Mouse (Mus musculus): ENCODE measurements around the gene Rps6ka3.

Rps6ka3 gene

DNA sequence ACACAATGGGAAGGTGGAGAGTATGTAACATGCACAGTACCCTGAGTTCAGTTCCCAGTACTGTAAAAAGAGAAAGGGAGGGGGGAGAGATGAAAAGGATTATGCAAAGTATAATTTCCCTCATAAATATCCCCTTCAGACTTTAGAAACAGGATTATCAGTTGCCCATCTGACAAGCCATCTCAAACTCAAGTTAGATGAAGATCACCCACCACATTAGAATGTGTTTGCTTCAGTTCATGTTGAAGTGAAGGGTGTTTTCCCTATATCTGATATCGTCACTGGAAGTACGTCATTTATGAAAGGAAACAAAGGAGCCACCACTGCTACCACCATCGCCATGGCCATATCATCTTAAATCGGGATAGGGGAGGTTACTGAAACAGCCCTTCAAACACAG, at the start of gene Rps6ka3:
Rps6ka3 (plus strand) TSS at position 301 of the 400 bp plus-strand sequence.
- DNase-seq (ENCODE audit: inconsistent ontology term): no peak

DNA sequence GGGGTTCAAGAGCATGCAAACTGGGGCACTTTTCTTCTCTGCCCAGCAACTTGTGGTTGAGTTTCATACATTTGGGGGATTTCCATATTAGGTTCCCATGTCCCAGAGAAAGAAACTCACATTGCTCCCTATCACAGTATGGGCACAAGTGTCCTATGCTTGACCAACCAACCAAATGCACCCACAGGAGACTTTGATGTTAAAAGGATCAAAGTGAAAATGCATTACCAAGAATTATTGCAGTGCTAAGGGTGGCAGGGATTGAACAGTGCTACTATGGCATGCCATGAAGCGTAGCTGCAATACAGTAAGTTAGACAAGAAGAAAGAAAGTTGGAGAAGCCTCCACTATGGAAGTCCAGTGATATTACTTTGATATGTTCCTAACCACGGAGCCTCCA, 40.9 kb upstream of the Rps6ka3 start:
- DNase-seq (ENCODE audit: inconsistent ontology term): no peak

DNA sequence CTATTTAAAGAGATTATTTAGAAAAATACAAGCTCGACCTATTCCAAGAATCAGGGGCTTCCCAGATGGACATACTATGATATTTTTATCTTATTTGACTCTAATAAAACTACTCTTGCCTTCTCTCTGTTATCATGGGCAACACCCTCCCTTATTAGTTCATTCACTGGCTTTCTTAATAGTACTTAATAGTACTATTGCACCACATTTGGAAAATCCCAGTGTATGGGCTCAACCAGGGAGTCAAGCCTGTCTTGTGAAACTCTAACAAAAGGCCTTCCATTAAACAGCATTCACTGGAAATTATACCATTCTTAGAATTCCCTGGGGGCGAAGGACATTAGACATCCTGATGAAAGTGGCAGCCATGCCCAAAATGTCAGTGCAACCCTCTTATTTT, 38.5 kb upstream of the Rps6ka3 start:
- DNase-seq (ENCODE audit: inconsistent ontology term): no peak

DNA sequence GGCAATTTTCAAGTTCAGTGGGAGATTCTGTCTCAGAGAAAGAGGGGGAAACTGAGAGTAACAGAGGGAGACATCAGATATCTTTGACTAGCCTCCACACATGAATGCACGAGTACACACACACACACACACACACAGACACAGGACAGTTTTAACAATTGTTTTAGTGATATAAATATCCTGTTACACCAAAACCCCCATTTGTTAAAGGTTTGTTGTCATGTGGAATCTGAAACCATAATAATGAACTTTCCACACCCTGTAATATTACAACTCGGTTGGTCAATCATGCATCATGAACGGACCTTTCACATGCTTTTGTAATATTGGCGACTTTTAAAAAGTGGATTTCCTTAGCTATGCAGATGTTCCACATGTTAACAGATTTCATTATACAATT, 18.5 kb upstream of the Rps6ka3 start:
- no peak for DNase-seq (ENCODE audit: inconsistent ontology term)

DNA sequence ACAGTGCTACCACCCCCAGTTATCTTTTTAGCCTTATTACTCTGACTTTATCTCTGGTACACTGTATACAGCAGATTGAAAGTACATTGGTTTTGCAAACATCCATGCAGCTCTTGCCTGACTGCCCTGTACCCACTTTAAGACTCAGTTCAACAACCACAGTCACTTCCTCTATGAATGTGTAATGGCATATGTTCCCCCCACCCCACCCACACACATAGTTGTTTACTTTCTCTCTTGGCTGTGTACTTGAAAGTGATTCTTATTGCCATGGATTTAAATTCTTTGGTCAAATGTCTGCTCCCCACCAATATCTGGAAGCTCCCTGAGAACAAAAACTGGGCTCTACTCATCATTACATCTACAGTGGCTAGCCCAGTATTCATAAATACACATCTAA, 10.6 kb upstream of the Rps6ka3 start:
- DNase-seq (ENCODE audit: inconsistent ontology term): peak; percentile 28

DNA sequence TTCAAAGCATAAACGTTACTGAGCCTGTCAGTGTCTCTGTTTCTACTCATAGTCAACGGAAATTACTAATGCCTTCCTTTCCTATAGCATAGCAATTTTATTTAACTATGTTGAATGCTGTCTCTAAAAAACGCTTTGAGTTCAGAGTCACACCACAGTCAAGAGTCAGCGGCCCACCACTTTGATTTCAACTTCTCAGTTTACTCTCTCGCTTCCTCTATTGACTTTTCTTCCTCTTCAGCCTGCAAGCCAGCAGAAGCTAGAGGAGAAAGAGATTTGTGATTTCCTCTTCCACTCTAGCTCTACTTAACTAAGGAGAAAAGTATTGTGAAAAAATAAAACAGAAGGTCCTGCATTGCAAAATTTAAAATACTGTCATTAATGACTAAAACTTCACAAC, 10.0 kb upstream of the Rps6ka3 start:
- DNase-seq (ENCODE audit: inconsistent ontology term): no peak

DNA sequence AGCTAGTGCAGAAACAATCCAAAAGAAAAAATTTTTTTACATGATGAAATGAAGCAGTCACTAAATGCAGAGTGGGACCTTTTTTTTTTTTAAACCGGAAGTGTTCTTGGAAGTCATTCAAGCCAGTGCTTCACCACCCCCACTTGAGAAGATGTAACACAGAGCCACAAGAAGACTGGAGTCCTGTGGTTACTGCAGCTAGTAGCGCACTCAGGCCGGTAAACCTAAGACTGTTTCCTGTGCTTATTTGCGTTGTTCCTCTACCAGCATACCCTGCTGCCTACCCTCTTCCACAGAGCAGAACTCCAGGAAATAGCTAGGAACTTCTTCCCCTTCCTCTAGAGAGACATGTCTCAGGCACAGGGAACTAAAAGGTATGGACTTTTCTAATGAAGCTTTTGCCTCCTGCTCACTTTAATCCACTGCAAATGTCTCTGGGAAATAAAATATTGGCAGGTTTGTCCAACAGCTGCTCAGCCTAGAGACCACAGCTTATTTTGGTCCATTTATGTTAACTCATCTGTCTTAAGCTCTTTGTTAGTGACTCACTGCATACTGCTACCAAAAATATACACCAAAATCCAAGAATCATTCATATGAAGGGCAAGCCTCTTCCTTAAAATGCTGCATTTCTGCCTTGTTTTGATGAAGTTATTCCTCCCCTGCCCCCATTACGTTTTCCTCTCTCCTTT, 931 bp downstream of the Rps6ka3 start:
- no peak for DNase-seq (ENCODE audit: inconsistent ontology term)

DNA sequence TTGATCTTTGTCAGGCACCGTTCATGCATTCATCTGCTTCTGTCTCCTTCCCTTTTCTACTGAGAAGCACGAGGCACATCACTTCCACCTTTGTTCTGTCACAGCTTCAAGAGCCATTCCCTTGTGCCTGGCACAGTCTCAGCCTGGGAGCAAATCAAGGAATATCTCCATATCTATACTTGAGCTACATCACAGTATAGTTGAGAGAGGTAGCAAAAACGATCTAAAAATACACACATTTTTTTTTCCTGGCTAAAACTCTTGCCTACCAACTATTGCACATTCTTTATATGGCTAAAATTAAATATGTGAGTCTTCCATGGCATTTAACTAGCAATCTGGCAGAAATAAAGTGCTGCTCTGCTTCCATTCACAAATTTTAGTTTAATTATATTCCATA, 5.1 kb downstream of the Rps6ka3 start:
- DNase-seq (ENCODE audit: inconsistent ontology term): no peak

DNA sequence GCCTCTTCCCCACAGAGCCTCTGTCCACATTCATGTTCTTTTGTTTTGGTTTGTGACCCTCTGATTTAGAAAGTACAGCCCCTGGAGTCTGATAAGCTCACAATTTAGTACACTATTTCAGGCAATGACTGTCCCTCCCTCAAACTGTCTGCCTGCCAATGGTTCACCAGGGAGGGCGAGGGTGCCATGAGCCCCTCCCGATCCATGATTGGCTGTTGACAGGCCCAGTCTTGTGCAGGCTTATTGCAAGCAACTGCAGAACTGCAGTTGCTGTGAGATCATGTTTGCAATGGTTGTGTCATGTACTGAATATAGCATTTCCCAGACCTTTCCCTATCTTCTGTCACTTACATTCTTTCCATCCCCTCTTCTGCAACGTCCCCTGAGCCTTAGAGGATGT, 12.4 kb downstream of the Rps6ka3 start:
- no peak for DNase-seq (ENCODE audit: inconsistent ontology term)

DNA sequence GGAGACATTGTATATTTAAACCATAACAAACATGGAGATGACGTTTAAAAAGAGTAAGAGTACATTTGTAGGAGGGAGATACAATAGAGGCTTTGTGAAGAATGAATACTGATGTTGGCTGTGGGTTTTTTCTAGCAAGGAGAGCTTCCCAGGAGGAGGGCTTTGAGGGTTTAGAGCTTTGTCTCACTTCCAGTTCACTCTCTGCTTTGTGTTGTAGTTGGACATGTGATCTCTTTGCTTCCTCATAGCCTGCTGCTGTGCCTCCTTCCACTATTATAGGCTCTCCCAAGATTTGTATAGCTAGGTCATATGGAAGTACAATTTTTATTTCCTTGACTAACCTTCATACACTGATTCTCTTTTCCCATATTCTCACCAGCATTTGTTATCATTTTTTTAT, 27.2 kb downstream of the Rps6ka3 start:
- no peak for DNase-seq (ENCODE audit: inconsistent ontology term)

DNA sequence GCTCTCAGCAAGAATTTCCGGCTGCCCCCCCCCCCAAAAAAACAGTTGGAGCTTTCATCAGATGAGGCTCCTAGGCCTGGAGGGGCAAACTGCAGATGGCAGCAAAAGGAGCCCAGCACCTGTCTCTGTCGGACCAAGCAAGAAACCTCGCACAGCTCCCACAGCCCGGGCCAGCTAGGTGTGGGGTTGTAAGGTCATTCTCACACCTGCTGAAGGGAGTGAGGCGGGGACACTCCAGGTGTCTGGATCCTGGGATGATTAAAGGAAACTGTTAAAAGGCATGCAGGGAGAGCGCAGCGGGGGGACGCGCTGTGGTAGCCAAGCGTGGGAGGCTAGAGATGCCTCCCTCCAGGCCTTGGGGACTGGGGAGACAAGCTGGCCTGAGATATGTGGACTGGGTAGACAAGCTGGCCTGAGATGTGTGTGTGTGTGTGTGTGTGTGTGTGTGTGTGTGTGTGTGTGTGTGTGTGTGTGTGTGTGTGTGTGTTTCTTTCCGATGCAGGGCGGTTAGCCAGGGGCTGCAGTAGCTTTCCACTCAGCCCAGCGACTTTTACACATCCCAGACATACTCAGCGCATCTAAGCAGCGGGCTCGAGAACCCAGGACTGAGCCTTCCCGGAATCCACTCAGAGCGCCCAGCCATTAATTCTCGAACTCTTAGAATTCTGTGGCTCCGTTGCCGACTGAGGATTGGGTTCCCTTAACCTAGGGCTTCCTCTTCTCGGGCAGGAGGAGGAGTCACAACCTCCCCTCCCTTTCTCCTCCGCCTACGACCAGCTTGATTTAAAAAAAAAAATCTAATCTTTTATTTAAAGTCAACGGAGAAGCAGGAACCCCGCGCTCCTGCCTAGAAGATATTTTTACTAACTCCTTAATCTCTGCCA, 44.1 kb downstream of the Rps6ka3 start:
- DNase-seq (ENCODE audit: inconsistent ontology term): peak; percentile 73

DNA sequence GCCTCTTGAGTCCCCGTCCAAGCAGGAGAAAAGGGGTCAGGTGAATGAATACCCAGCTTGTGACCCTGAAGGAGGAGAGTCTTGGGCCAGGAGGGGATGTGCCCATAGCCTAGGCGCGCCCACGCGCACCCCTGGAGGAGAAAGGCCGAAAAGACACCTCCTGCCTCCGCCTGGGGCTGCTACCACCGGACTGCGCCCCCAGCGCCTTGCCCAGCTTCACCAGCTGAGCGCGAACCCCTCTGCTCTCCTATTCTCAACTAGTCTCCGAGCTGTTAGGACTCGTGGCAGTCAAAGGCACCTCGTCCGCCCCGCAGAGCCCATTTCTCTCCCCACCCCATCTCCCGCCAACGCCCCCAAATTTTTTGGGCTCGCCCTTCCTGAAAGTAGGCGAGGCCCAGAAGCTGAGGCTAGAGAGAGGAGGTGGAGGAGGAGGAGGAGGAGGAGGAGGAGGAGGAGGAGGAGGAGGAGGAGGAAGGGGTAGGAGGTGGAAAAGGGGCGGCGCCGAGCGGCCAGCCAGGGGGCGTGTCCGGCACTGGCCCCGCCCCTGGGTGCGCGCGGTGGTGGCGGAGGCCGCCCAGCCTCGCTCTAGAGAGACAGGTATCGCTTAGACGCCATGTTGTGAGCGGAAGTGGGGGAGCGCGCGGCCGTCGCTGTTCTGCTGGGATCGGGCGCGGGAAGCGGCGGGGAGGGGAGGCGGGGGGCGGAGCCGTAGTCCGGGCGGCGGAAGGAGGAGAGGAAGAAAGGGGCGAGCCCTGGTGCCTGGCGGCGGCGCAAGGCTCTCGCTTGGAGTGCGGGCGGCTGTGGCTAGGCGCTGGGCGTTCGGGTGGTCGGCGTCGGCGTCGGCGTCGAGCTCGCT, 45.2 kb downstream of the Rps6ka3 start:
- peak; percentile 95 for DNase-seq (ENCODE audit: inconsistent ontology term)

DNA sequence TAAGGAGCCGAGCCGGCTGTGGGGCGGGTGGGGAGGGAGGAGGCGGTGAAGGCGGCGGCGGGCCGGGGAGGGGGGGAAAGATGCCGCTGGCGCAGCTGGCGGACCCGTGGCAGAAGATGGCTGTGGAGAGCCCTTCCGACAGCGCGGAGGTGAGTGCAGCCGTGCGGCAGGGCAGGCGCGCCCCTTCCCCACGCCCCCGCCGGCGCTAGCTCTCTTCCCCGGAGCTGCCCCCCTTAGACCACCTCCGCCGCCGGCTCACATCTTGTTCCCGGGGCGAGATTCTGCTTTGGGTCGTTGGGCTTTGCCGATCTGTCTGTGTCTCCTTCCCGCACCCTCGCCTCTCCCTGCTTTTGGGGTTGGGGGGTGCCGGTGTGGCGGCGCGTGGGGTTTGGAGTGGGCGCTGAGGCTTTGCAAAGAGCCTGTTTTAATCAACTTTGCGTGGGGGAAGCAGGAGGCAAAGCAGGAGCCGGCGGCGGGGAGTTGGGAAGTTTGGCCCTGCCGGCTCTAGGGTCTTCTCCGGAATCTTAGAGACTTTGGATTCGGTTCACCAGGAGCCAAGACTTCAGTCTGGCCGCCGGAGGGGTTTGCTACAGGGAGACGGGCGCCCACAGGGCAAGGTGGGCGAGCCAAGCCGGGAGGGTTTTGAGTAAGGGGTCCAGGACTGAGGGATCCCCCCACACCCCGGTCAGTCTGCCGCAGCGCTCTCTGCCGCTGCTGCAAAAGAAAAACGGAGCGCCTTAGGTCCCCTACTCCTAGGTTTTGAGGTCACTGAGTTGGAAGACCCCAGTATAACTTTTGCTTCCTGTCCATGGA, 46.1 kb downstream of the Rps6ka3 start:
- peak; percentile 27 for DNase-seq (ENCODE audit: inconsistent ontology term)

DNA sequence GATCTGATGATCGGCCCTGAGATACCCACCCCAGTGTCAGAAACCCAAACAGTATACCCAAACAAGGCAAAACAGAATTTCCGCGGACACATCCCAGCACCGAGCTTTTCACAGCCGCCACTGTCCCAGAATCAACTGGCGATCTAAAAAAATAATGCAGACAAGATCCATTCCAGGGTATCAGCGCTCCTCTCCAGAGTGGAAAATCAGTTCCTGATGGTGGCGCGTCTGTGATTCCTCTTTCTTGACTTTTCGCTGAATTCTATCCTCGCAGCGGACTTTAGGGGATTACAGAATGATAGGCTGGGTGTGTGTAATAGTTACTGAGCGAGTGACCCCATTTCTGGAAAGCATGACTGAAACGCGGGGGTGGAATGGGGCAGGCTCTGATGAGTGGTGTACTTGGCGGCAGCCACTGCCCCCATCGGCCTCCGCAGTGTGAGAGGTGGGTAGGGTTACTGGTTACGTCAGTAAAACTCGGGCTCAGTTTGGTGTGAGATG, 46.9 kb downstream of the Rps6ka3 start:
- DNase-seq (ENCODE audit: inconsistent ontology term): peak; percentile 76

DNA sequence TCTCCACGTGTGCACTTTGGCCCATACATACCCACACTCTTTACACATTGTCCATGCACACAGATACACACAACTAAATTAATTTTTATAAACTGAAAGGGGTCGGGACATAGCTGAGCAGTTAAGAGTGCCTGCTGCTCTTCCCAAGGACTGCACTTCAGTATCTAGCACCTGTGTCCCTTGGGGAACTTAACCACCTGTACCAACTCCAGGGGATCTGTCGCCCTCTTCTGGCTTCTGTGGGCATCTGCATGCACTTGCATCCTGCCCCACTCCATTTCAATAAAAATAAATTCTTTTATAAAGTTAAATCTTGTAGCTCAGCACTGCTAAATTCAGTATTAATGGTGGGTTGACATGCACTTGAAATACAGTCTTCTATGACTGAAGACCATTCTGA, 54.6 kb downstream of the Rps6ka3 start:
- no peak for DNase-seq (ENCODE audit: inconsistent ontology term)

DNA sequence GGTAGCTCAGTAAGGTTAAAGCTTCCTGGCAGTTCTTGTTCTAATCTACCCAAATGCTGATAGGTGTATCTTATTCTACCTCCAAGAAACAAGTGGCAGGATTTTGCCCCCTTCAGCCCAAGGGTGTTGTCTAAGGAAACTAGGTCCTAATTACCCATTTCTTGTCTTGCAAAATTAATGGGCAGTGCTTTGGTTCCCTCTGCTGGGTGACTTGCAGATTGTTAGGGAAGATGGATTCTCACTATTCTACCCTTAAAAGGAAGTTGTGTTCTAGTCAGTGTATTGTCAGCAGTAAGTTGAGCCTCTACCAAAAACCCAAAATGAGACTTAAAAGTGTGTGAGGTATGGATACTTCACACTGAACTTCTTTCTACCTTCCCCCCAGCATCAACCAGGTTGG, 59.0 kb downstream of the Rps6ka3 start:
- peak; percentile 16 for DNase-seq (ENCODE audit: inconsistent ontology term)

DNA sequence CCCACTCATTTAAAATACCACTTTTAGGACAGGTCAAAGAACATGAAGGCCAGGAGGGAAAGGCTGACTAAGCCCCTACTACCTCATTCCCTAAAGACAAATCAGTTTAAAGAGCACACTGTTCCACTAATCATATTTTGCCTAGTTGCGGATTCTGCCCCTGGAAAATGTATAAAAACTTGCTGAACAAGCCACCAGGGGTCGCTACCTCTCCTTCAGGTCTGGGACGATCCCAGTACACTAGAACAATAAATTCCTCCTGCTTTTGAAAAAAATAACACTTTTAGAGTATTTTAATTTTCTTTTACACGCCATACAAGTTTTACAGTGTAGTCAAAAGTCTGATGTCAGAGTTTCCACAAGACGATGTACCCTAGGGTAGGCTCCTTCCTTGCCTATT, 76.7 kb downstream of the Rps6ka3 start:
- DNase-seq (ENCODE audit: inconsistent ontology term): no peak

DNA sequence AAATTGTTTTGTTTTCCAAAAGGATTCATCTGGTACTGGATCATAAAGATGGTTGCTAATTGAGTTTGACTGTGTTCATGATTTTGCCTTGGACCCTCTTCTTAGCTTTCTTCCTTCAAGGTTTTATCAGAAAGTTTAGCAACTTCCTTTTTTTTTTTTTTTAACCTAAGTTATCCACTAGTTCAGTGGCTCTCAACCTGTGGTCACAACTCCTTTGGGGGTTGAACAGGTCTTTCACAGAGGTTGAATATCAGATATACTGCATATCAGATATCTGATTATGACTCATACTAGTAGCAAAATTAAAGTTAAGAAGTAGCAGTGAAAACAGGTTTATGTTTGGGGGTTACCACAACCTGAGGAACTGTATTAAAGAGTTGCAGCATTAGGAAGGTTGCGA, 85.8 kb downstream of the Rps6ka3 start:
- DNase-seq (ENCODE audit: inconsistent ontology term): no peak

DNA sequence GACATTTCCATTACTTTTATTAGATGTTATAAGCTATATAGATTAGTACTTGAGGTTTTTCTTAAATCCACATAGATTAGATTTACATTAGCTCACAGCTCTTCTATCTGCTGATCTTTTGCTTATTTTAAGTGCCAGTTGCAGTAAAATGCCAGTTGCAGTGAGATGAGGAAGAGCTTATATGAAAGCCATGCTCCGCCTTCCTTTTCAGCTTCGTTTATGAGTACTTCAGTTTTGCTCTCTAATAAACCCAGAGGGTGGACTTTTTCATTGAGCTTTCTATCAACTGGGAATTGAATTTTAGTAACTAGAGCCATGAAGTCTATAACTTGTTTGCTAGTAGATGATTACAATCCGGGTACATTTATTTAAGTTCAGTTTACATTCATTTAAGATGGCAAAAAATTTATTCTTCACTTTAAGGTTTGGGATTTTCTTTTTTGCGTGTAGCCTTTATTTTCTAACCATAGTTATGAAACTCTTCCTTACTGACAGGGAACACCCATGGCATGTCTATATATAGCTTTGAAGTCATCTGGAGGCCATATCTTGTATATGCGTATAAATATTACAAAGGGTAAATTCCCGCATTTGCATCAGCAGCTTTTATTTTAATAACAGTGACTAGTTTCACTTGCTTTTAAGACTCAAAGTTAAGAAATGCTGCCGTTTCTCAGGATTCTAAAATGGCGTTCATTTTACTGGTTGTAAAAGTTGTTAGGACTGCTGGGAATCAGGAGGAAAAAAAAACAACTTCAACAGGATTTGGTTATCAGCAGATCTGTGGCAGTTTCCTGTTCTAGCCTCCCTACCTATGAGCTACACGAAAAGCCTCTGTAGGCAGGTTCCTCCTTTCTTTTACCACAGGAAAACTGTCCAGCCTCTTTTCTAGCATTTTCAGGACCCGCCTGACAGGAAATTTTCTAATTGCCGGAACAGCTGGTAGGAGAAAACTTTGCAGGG, 92.5 kb downstream of the Rps6ka3 start:
- DNase-seq (ENCODE audit: inconsistent ontology term): no peak

DNA sequence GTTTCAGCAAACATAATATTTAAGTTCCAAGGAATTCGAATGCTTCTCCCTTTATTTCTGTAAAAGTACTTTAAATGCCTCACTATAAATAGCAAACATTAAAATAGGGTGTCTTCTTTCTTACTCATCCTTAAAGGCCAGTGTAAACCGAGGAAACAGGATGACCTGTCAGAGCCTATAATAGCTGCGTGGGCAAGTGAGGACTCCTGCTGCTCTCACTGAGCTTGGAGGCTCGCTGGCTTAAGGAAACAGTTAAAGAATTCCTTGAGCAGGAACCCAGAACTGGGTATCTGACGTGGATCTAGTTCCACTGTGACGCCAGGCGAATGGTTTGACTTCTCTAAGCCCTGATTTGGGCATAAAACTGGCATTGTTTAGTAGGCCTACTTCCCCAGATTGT, 105.2 kb downstream of the Rps6ka3 start:
- no peak for DNase-seq (ENCODE audit: inconsistent ontology term)
